ENCODE assay signal across 7 mouse cellular contexts in the genomic region with DNA sequence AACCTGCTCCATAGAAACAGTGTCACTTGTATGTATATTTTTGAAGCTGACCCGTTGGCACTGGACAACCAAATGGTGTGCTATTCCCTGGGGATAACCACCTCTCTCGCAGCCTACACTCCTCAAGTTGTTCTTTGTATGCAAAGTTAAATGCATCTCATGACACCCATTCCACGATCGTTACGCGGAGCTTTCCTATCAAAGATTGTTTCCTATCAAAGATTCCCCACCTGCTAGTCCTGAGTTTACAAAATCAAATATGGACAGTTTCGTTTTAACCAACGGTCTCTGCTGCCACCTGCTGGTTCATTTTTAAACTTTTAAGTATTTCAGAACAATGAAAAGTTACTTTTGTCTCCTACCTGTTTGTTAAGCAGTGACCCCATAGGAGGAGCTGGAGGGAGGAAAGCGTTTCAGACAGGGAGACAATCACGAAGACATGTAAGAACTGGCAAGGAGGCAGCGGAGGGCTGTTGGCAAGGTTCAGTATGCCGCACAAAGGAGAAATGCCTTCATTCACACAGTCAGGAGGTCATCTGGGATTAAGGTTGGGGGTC. TPM values are rescaled to one million over a fixed set of nuclear protein-coding genes. Genes with fewer than 3 reads are reported as not detected.
DNase-seq lines count a peak whose midpoint lies in the region; ATAC-seq and TF ChIP-seq lines count a peak whose summit lies in the region.

No protein-coding gene starts in this region.

- H3K4me1 ChIP-seq in liver, postnatal 0 days (ENCODE audit: insufficient read depth), result no peaks in the 10 kb centered on the region
- no peaks in the 10 kb centered on the region for H3K4me1 ChIP-seq in embryonic facial prominence, embryonic 10.5 days

- no peaks in the 10 kb centered on the region for H3K27me3 ChIP-seq in liver, postnatal 0 days (ENCODE audit: insufficient read depth, low read length)
- no peaks in the 10 kb centered on the region for H3K27me3 ChIP-seq in embryonic facial prominence, embryonic 10.5 days (replicated peaks; ENCODE audit: low read depth, poor library complexity, severe bottlenecking)

- no peak overlapping the region for H3K27ac ChIP-seq in liver, postnatal 0 days (ENCODE audit: low read depth)
- H3K27ac ChIP-seq in embryonic facial prominence, embryonic 10.5 days (replicated peaks), result no peak overlapping the region

- peak; percentile 23 for DNase-seq in liver, postnatal 0 days
- no peak for DNase-seq in liver
- peak; percentile 47 for DNase-seq in WW6 (ENCODE audit: low read depth, low spot score)
- peak; percentile 30 for DNase-seq in embryonic facial prominence, embryonic 10.5 days (ENCODE audit: low spot score)
- DNase-seq in kidney, postnatal 10 days, result peak; percentile 59
- DNase-seq in lung, postnatal 36 days, result peak; percentile 53
- peak; percentile 61 for DNase-seq in right cerebral cortex, postnatal 4 days

- TF ChIP-seq CTCF in liver, postnatal 0 days (IDR thresholded peaks at IDR 0.05; ENCODE audit: low read depth), result peak; percentile 67

- H3K4me2 ChIP-seq in liver, postnatal 0 days (ENCODE audit: low read depth, low read length), result no peak overlapping the region

- H3K9ac ChIP-seq in liver, postnatal 0 days (replicated peaks), result no peak overlapping the region

- TF ChIP-seq EP300 in liver, postnatal 0 days (IDR thresholded peaks at IDR 0.05; ENCODE audit: low read depth), result no peak

- H3K9me3 ChIP-seq in liver, postnatal 0 days (ENCODE audit: low read length), result no peaks in the 10 kb centered on the region
- no peaks in the 10 kb centered on the region for H3K9me3 ChIP-seq in embryonic facial prominence, embryonic 10.5 days

- no peak for ATAC-seq in liver, postnatal 0 days

- 22% methylated on average over 12 of the region's 12 CpGs for WGBS in liver, postnatal 0 days (ENCODE audit: insufficient replicate concordance)
- 31% methylated on average over 12 of the region's 12 CpGs for WGBS in embryonic facial prominence, embryonic 10.5 days

- H3K4me3 ChIP-seq in liver, postnatal 0 days (ENCODE audit: low read depth, low read length), result no peak overlapping the region
- H3K4me3 ChIP-seq in embryonic facial prominence, embryonic 10.5 days, result no peak overlapping the region

- H3K36me3 ChIP-seq in liver, postnatal 0 days (replicated peaks; ENCODE audit: insufficient read depth, low read length), result no peaks in the 10 kb centered on the region
- no peaks in the 10 kb centered on the region for H3K36me3 ChIP-seq in embryonic facial prominence, embryonic 10.5 days (replicated peaks)

RNA-seq across cellular contexts. Expression of a gene that starts 22.4 kb away (rescaled TPM):
- not detected in 2 replicates for polyA plus RNA-seq in liver, postnatal 0 days (2015; fragmentation: Nextera tagmentation; extraction: Ambion mirVana)
- not detected in 2 replicates for polyA plus RNA-seq in embryonic facial prominence, embryonic 10.5 days (2016; fragmentation: Nextera tagmentation; extraction: Ambion mirVana)
